Mouse (Mus musculus) neural tube, embryonic 14.5 days (tissue): ENCODE measurements around the gene Baz1a. TPM values are rescaled to one million over a fixed set of nuclear protein-coding genes. Genes with fewer than 3 reads are reported as not detected.
A peak's percentile ranks its signal among the peaks of the same experiment; 100 is the strongest.

Experiments
- ATAC-seq: fragments of 200-750 bp; cut with Nextera tagmentation; 2 replicates; pipeline ENCODE4 v1.8.0; 2017; ENCODE audit warnings: low read depth, mild to moderate bottlenecking, moderate TSS enrichment, moderate library complexity
- H3K27ac ChIP-seq: fragments of 300-500 bp; sonication (generic); 2 replicates; pipeline ENCODE4 v1.5.1; 2014; ENCODE audit warnings: low read depth, mild to moderate bottlenecking, control low read depth, low read length, moderate library complexity, mixed read lengths
- H3K27me3 ChIP-seq: fragments of 300-500 bp; sonication (generic); 2 replicates; pipeline ENCODE4 v1.6.1; 2014; ENCODE audit warnings: low read length; ENCODE audit not compliant: control insufficient read depth, insufficient read depth
- H3K36me3 ChIP-seq: fragments of 300-500 bp; sonication (generic); 2 replicates; pipeline ENCODE4 v1.6.1; 2014; ENCODE audit warnings: low read length, mixed read lengths; ENCODE audit not compliant: control insufficient read depth, insufficient read depth
- H3K4me1 ChIP-seq: fragments of 300-500 bp; sonication (generic); 2 replicates; pipeline ENCODE4 v1.6.1; 2014; ENCODE audit warnings: low read length; ENCODE audit not compliant: control insufficient read depth, insufficient read depth
- H3K4me2 ChIP-seq: fragments of 300-500 bp; sonication (generic); 2 replicates; pipeline ENCODE4 v1.6.1; 2014; ENCODE audit warnings: mild to moderate bottlenecking, low read depth, low read length, control low read depth
- H3K4me3 ChIP-seq: fragments of 300-500 bp; sonication (generic); 2 replicates; pipeline ENCODE4 v1.5.1; 2014; ENCODE audit warnings: low read depth, low read length, control low read depth, mixed read lengths
- H3K9ac ChIP-seq: fragments of 300-500 bp; sonication (generic); replicated peaks from 2 replicates; pipeline ENCODE4 v1.6.1; 2014; ENCODE audit warnings: low read depth, mild to moderate bottlenecking, control low read depth, low read length, mixed read lengths
- H3K9me3 ChIP-seq: fragments of 300-500 bp; sonication (generic); 2 replicates; pipeline ENCODE4 v1.6.1; 2016; ENCODE audit warnings: low read length; ENCODE audit not compliant: control insufficient read depth
- WGBS: fragments of 180-500 bp; shearing (Covaris S2); extraction: QIAGEN DNeasy Blood & Tissue Kit; methylation state at CpG from one replicate; pipeline ENCODE4 v1.1.7; 2014; 5-methylcytosine and 5-hydroxymethylcytosine counted together
- polyA plus RNA-seq: library from polyadenylated mRNA; unstranded; fragments of >200 nt; fragmentation: Nextera tagmentation; extraction: Ambion mirVana; gene quantifications from 2 replicates; pipeline ENCODE4 v1.2.1, GENCODE M21; 2014

Gene Baz1a
- polyA plus RNA-seq, 1 experiment from 2014 or later, result 3.3 TPM

- Histone ChIP-seq H3K4me1 (no peaks in the 10 kb centered on the region), H3K27ac (no peak overlapping the region), H3K9me3 (no peaks in the 10 kb centered on the region), H3K9ac (no peak overlapping the region), H3K27me3 (no peaks in the 10 kb centered on the region), H3K4me2 (no peak overlapping the region), H3K4me3 (no peak overlapping the region), H3K36me3 (no peaks in the 10 kb centered on the region)
- WGBS, result 95% methylated on average over 2 of the region's 2 CpGs
- no peak for ATAC-seq
Measured at GRCm38 (mm10) chr12:54890426-54890825, 123.7 kb downstream of the Baz1a start.

GRCm38 (mm10) chr12:54887580-54888127, 126.5 kb downstream of the Baz1a start:
- WGBS, result 87% methylated on average over 4 of the region's 4 CpGs
- H3K36me3 ChIP-seq, result no peaks in the 10 kb centered on the region
- H3K4me3 ChIP-seq, result no peak overlapping the region
- no peak for ATAC-seq
- no peaks in the 10 kb centered on the region for H3K9me3 ChIP-seq
- H3K4me1 ChIP-seq, result no peaks in the 10 kb centered on the region
- no peaks in the 10 kb centered on the region for H3K27me3 ChIP-seq
- H3K9ac ChIP-seq, result no peak overlapping the region
- H3K4me2 ChIP-seq, result no peak overlapping the region
- H3K27ac ChIP-seq, result no peak overlapping the region

- Histone ChIP-seq H3K4me2 (no peak overlapping the region), H3K4me1 (no peaks in the 10 kb centered on the region), H3K4me3 (no peak overlapping the region), H3K36me3 (no peaks in the 10 kb centered on the region), H3K27ac (no peak overlapping the region), H3K9ac (no peak overlapping the region), H3K9me3 (no peaks in the 10 kb centered on the region), H3K27me3 (no peaks in the 10 kb centered on the region)
- 11% methylated on average over 6 of the region's 6 CpGs for WGBS
- no peak for ATAC-seq
Measured at GRCm38 (mm10) chr12:54879630-54880029, 134.5 kb downstream of the Baz1a start.

GRCm38 (mm10) chr12:54879211-54879610, 134.9 kb downstream of the Baz1a start:
- no peak overlapping the region for H3K9ac ChIP-seq
- H3K4me1 ChIP-seq, result no peaks in the 10 kb centered on the region
- no peak for ATAC-seq
- H3K27ac ChIP-seq, result no peak overlapping the region
- H3K4me2 ChIP-seq, result no peak overlapping the region
- H3K9me3 ChIP-seq, result no peaks in the 10 kb centered on the region
- H3K4me3 ChIP-seq, result no peak overlapping the region
- 85% methylated on average over 5 of the region's 5 CpGs for WGBS
- no peaks in the 10 kb centered on the region for H3K36me3 ChIP-seq
- no peaks in the 10 kb centered on the region for H3K27me3 ChIP-seq

- H3K9me3 ChIP-seq, result no peaks in the 10 kb centered on the region
- no peaks in the 10 kb centered on the region for H3K4me1 ChIP-seq
- no peaks in the 10 kb centered on the region for H3K36me3 ChIP-seq
- no peak overlapping the region for H3K4me2 ChIP-seq
- 93% methylated on average over 1 of the region's 1 CpGs for WGBS
- H3K4me3 ChIP-seq, result no peak overlapping the region
- no peaks in the 10 kb centered on the region for H3K27me3 ChIP-seq
- no peak overlapping the region for H3K27ac ChIP-seq
- no peak overlapping the region for H3K9ac ChIP-seq
- ATAC-seq, result no peak
Measured at GRCm38 (mm10) chr12:54877875-54878274, 136.3 kb downstream of the Baz1a start.

- Histone ChIP-seq H3K27ac (no peak overlapping the region), H3K4me1 (no peaks in the 10 kb centered on the region), H3K36me3 (no peaks in the 10 kb centered on the region), H3K4me3 (no peak overlapping the region), H3K9me3 (no peaks in the 10 kb centered on the region), H3K4me2 (no peak overlapping the region), H3K9ac (no peak overlapping the region), H3K27me3 (no peaks in the 10 kb centered on the region)
- ATAC-seq, result no peak
- 37% methylated on average over 5 of the region's 5 CpGs for WGBS
Measured at GRCm38 (mm10) chr12:54876879-54877278, 137.3 kb downstream of the Baz1a start.

GRCm38 (mm10) chr12:54874711-54875110, 139.4 kb downstream of the Baz1a start:
- no peak for ATAC-seq
- Histone ChIP-seq H3K4me3 (no peak overlapping the region), H3K9ac (no peak overlapping the region), H3K36me3 (no peaks in the 10 kb centered on the region), H3K4me2 (no peak overlapping the region), H3K27ac (no peak overlapping the region), H3K27me3 (no peaks in the 10 kb centered on the region), H3K4me1 (no peaks in the 10 kb centered on the region), H3K9me3 (no peaks in the 10 kb centered on the region)
- WGBS, result 73% methylated on average over 6 of the region's 6 CpGs

- under 1% methylated on average over 70 of the region's 82 CpGs for WGBS
- peak within 1 kb of the TSS; percentile 77 for H3K4me2 ChIP-seq
- H3K27me3 ChIP-seq, result no peaks in the 10 kb centered on the region
- peaks cover 12% of the 10 kb centered on the region; the same call in 1 of the 2 replicates for H3K4me1 ChIP-seq
- H3K9ac ChIP-seq, result peak within 1 kb of the TSS; percentile 99
- peak; percentile 93 for ATAC-seq
- no peaks in the 10 kb centered on the region; the same call in 1 of the 2 replicates for H3K36me3 ChIP-seq
- H3K4me3 ChIP-seq, result peak within 1 kb of the TSS; percentile 69
- H3K9me3 ChIP-seq, result no peaks in the 10 kb centered on the region
- peak within 1 kb of the TSS; percentile 97 for H3K27ac ChIP-seq
Measured at GRCm38 (mm10) chr12:54862606-54863535, 151.3 kb downstream of the Baz1a start, which contains the start of gene Cfl2. Gene Cfl2, minus strand, starts transcription at chr12:54862877.

- Histone ChIP-seq H3K9me3 (no peaks in the 10 kb centered on the region), H3K27me3 (no peaks in the 10 kb centered on the region), H3K4me1 (peaks cover 12% of the 10 kb centered on the region; the same call in 1 of the 2 replicates), H3K9ac (peak overlapping the region; percentile 99), H3K4me2 (peak overlapping the region; percentile 77), H3K4me3 (peak overlapping the region; percentile 69), H3K27ac (peak overlapping the region; percentile 97), H3K36me3 (no peaks in the 10 kb centered on the region; the same call in 1 of the 2 replicates)
- WGBS, result 1% methylated on average over 31 of the region's 36 CpGs
- no peak for ATAC-seq
Measured at GRCm38 (mm10) chr12:54861991-54862605, 152.1 kb downstream of the Baz1a start.
